Mouse (Mus musculus): ENCODE measurements around the gene Nip7.
"Not testable (repeated sequence)": the region's sequence is repeated elsewhere in the genome, so short reads cannot be mapped to it uniquely, and the experiment has no call there.

The Nip7 gene

DNA sequence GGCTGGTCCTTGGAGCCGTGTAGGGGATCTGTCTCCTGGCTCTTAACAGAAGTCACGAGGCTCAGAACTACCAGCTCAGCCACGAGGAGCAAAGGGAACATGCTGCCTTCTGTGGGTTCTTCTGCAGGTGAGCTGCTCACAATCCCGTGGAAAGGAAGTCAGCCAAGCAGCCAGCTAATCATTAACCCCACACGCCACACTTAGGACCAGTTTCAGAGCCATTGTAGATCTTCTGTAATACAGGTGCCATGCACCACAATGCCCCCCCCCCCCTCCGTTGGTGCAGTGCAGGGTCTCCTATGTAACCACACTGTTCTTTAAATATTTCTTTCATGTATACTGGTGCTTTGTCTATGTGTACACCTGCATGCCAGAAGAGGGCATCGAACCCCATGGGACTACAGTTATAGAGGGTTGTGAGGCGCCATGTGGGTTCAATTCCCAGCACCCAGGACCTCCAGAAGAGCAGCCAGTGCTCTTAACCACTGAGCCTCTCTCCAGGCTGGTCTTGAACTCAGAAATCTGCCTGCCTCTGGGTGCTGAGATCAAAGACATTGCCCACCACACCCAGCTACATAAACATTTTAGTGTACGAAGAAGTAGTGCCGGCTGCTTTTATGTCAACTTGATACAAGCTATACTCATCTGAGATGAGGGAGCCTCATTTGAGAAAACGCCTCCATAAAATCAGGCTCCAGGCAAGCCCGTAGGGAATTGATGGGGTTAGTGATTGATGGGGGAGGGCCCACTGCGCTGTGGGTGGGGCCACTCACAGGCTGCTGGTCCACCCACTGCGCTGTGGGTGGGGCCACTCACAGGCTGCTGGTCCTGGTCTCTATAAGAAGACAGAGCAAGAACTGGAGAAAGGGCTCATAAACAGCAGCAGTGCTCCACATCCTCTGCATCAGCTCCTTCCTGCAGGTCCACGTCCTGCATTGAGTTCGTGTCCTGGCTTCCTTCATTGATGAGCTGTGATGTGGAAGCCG, 9.1 kb downstream of the Nip7 start, which contains the start of gene Tmed6:
Tmed6 (minus strand) TSS at position 134 of the 986 bp plus-strand sequence.
- peak; percentile 51 for DNase-seq (ENCODE audit: low spot score)

DNA sequence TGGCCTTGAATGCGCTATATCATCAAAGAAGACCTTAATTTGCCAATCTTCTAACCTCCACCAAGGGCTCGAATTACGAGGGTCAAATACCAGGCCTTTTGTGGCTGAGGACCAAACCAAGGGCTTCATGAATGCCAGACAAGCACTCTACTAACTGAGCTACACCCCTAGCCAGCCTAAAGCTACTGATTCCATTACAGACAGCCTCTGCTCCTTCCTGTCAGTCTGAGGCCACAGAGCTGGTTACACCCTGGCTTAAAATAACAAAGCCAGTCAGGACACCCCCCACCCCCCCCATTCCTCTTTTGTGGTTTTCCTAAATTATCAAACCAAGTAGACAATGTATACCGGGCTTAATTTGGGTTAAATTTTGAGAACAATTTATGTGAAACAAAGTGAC, 17.0 kb downstream of the Nip7 start:
- no peak for DNase-seq (ENCODE audit: low spot score)

DNA sequence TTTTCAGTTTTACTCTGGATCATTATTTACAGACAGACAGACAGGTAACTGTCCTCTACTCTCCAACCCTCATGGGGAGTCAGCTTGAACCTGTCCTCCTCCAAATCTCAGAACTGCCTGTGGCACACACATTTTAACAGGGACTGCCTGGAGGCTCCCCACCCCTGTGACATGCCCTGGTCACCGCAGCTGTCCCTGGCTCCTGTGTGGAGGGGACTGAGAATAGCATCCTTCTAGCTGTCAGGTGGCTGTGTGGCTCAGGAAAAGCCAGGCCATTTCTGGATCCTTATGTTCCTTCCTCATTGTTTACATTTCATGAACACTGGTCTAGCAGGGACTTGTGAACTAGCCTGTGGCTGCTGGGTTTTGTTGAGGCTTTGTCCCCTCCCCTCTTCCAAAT, 17.5 kb downstream of the Nip7 start:
- DNase-seq (ENCODE audit: low spot score) = no peak

DNA sequence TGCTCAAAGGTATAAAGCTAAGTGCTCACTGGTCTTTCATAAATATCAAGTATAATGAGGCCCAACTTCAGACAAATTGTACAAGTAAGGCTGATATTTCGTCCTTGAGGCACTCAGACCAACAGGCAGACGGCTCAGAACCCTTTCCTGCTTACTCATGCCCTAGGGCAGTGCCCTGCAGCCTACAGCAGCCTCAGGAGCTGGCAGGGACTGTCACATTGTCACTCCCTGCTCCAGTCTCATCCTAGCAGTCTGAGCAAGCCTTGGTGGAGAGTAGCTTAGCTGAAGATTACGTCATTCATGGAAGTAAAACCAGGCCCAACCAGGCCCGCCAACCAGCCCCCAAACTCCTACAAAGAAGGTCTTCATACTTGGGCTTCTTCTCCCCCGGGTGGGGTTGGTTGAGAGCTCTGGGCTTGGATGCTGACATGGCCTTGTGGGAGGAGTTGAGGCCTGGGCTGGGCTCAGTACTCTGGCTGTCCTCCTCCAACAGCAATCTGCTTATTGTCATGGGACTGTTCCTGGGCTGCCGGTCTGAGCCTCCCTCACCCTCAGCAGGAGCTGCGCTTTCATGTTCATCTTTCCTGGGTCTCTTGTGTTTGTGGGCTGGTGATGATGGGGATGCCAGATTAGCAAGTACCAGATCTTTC, 19.7 kb downstream of the Nip7 start:
- DNase-seq (ENCODE audit: low spot score) = no peak

DNA sequence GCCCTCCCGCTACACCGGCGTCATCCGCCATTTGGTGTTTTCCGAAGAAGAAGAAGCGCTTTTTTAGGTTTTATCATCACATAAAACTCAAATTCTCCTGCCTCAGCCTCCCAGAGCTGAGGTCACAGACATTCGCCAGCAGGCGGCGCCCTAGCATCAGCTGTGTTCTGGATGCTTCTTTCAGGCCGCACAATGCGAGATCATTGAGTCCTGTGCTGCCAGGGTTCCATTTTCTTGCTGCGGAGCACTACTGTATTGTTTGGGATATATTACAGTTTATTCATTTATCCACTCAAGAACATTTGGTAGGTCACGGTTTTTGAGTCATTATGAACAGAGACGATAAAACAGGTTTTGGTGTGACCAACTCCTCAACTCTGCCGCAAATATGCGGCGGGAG, 28.7 kb downstream of the Nip7 start:
- DNase-seq (ENCODE audit: low spot score) = no peak

DNA sequence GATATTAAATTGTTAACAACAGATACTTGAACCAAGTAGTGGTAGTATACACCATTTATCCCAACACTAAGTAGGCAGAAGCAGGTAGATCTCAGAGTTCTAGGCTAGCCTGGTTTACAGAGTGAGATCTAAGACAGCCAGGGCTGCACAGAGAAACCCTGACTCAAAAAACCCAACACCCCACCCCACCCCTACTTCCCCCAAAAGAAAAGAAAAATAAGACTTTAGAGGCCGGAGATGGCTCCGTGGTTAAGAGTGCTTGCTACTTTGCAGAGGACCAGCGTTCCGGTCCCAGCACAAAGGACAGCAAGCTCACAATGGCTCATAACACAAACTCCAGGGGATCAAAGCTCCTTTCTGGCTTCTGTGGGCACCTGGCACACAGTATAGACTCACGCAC, 29.3 kb downstream of the Nip7 start:
- no peak for DNase-seq (ENCODE audit: low spot score)

DNA sequence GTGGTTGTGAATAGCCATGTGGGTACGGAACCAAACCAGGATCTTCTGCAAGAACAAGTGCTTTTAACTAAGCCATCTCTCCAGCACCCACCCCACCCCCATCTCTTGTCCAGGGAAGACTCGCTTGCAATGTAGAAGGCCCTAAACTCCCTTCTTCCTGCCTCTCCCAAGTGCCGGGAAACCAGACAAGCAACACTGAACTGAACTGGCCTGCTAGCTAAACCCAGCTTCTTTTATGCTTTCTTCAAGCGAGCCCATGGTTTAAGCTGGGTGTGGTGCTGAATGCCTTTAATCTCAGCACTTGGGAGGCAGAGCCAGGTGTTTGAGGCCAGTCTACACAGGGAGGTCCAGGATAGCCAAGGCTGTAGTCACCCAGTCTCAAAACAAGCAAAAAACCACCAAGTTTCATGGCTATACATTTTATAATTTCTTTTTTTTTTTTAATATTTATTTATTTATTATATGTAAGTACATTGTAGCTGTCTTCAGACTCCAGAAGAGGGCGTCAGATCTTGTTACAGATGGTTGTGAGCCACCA, 31.9 kb downstream of the Nip7 start:
- no peak for DNase-seq (ENCODE audit: low spot score)

DNA sequence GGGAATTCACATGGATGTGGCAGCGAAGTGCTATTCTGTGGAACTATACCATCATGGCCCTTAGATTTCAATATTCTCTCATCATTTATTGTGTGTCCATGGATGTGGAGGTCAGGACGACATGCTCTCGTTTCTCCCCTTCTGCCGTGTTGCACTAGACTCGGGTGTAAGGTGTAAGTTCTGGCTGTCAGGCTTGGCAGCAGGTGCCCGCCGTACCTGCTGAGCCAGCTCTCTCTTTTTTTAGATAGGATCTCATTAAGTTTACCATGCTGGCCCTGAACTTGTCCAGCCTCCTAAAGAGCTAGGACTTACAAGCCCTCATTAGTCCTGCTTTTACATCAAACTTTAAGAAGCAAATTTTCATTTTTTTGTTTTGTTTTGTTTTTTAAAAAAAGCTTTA, 33.9 kb downstream of the Nip7 start:
- DNase-seq (ENCODE audit: low spot score) = no peak

DNA sequence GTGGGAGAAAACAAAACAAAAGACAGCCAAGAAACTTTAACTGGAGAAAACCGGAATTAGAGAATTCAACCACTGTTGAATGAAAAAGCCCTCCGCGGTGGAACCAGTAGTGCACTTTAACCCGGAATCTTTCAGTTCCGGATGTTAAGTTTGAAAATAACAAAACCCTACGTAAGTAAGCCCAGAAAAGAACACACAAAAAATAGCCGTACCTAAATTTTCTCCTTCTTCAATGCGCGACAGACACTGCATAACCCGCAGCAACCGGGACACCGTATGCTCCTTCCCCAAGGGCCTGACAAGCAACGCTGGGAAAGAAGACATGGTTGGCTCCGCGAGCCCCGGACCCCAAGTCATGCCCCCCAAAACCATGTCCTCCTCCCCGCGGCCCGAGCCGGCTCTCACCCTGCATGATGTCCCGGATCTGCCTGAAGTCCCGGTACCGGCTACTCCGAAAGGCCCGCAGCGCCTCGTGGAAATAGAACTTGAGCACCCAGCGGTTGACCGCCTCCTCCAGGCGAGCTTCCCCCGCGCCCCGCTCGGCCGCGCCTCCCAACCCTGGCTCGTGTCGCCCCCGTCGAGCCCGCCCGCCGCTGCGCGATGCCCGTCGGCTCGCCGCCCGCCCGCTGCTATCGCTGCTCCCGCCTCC, 39.2 kb downstream of the Nip7 start:
- DNase-seq (ENCODE audit: low spot score) = no peak

DNA sequence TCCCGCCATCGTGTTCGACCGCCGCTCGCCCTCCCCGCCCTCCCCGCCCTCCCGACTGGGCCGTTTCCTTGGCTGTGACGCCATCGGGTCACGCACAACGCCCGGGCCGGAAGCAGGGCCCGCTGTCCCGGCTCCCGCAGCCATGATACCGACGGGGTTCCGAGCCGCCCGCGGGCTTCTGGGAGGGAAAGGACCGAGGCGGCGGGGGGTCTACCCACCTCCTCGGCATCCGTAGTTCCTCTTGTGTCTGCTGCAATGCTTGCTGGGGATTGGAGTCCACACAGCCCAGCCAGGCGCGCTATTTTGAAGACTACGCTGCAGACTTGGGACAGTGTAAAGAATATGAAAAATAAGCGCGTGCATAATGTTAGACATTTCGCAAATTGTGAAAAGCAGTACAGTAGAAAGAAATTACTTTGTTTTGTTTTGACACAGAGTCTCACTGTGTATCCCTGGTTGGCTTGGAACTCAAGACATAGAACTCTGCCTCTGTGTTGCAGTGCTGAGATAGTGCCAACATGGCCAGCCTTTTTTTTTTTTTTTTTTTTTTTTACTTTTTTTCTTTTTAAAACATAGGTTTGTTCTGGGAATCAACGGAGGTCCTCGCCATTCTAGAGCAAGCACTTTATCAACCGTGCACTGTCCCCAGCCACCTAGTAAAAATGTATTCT, 39.8 kb downstream of the Nip7 start, which contains the start of gene Terf2:
Terf2 (minus strand) TSS at position 182 of the 671 bp plus-strand sequence.
- DNase-seq (ENCODE audit: low spot score) = peak; percentile 80

DNA sequence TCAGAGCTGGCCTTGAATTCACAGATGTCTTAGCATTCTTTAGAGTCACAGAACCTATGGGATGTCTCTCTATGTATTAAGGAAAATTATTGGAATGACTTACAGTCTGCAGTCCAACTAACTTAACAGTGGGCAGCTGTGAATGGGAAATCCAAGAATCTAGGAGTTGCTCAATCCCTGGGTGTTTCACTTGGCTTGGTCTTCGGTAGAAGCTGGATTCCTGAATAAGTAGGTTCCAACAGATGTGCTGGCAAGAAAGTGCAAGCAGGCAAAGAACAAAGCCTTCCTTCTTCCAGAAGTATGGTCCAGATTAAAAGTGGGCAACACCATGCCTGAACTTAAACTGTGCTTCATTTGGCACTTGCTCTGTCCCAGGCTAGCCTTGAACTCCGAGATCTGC, 44.0 kb downstream of the Nip7 start:
- DNase-seq (ENCODE audit: low spot score) = no peak

DNA sequence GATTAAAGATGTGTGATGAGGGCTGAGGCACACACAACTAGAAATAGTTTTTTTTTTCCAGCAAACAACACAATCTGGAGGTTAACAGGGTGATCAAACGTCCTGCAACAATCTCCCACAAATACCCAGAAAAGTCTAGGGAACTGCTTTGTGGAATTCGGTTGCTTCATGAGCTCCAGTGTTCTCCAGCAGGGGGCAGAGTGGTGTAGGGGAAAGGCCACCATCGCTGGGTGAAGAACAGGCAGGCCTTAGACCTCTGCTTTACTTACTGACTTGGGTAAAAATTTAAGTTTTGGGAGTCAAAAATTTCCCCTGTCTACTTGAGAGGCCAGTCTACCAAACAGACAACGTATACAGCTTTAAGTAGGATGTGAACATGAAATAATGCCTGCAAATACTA, 47.9 kb downstream of the Nip7 start:
- peak; percentile 46 for DNase-seq (ENCODE audit: low spot score)

DNA sequence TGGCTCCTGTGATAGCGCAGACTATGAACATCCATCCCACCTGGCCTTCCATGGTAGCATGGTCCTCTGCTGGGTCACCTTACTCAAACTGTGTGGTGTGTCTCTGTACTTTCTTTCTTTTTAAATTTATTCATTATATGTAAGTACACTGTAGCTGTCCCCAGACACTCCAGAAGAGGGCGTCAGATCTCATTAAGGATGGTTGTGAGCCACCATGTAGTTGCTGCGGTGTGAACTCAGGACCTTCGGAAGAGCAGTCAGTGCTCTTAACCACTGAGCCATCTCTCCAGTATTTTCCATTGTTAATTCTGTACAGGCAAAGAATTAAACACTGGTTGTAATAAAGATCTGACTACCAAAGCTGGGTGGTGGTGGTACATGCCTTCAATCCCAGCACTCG, 51.4 kb downstream of the Nip7 start:
- DNase-seq (ENCODE audit: low spot score) = not testable (repeated sequence)

DNA sequence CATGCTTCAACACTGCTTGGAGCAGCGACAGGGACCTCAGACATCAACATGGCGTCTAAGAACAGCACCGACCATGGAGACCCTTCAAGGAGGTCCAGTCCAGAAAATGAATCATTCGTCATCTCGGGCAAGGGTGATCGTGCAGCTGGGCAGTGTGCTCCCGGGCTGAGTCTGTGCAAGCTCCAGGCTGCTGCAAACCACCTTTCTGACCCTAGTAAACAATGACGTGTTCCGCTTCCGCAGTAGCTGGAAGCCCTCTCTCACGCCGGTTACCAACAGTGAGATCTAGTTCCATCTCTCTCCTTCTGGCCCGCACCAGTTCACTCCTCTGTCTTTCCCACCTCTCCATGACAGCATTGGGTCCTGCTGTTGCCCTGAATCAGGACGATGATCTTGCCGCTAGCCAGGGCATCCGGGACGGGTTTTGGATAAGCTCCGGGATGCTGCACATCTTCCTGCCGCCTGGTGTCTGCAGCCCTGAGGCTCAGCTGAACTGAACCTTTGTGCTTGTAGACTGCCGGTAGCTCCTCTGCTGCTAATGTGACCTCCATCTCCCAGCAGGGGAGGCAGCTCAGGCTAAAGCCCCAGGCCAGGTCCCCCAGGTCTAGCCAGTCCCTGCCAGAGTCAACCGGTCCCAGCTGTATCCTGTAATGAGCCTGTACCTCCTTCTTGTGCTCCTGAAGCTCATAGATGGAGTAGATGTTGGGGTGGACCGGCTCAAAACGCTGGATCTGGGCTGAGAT, 52.5 kb downstream of the Nip7 start:
- DNase-seq (ENCODE audit: low spot score) = no peak

DNA sequence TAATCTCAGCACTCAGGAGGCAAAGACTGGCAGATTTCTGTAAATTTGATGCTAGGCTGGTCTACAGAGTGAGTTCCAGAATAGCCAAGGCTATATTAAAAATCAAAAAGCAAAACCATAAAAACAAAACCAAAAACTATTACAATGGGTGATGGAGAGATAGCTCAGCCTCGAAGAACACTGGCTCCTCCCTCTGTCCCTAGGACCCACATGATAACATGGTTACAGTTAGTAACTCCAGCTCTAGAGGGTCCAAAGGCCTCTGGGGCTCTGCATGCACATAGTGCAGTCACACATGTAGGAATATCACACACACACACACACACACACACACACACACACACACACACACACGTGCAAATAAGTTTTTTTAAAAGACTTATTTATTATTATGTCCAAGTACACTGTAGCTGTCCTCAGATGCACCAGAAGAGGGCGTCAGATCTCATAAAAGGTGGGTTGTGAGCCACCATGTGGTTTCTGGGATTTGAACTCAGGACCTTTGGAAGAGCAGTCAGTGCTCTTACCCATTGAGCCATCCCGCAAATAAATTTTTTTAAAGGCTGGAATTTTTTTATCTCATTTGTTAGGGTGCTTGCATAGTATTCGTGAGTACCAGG, 53.2 kb downstream of the Nip7 start:
- DNase-seq (ENCODE audit: low spot score) = no peak
